Mouse (Mus musculus) embryonic facial prominence, embryonic 10.5 days (tissue): ENCODE data around the gene Ccl27a. TPM values are rescaled to one million over a fixed set of nuclear protein-coding genes. Genes with fewer than 3 reads are reported as not detected.
A peak's percentile ranks its signal among the peaks of the same experiment; 100 is the strongest.
"Not testable (repeated sequence)": the region's sequence is repeated elsewhere in the genome, so short reads cannot be mapped to it uniquely, and the experiment has no call there.

Source experiments
- DNase-seq: peaks from one replicate; pipeline ENCODE4 v3.0.0-alpha.2; 2017; ENCODE audit warnings: low spot score
- H3K27ac ChIP-seq: fragments of 300-500 bp; sonication (generic); replicated peaks from 2 replicates; pipeline ENCODE4 v1.5.1; 2016; ENCODE audit warnings: mild to moderate bottlenecking
- H3K27me3 ChIP-seq: fragments of 300-500 bp; sonication (generic); replicated peaks from 2 replicates; pipeline ENCODE4 v1.6.1; 2016; ENCODE audit warnings: low read depth, mild to moderate bottlenecking; ENCODE audit not compliant: poor library complexity, severe bottlenecking
- H3K36me3 ChIP-seq: fragments of 300-500 bp; sonication (generic); replicated peaks from 2 replicates; pipeline ENCODE4 v1.6.1; 2016; ENCODE audit warnings: mild to moderate bottlenecking, moderate library complexity
- H3K4me1 ChIP-seq: fragments of 300-500 bp; sonication (generic); 2 replicates; pipeline ENCODE4 v1.6.1; 2016
- H3K4me3 ChIP-seq: fragments of 300-500 bp; sonication (generic); 2 replicates; pipeline ENCODE4 v1.5.1; 2016; ENCODE audit warnings: mild to moderate bottlenecking, moderate library complexity
- H3K9me3 ChIP-seq: fragments of 300-500 bp; sonication (generic); 2 replicates; pipeline ENCODE4 v1.6.1; 2016; ENCODE audit warnings: mild to moderate bottlenecking
- WGBS: fragments of 180-500 bp; shearing (Covaris S2); methylation state at CpG from one replicate; pipeline ENCODE4 v1.1.7; 2016; 5-methylcytosine and 5-hydroxymethylcytosine counted together
- polyA plus RNA-seq: library from polyadenylated mRNA; unstranded; fragments of >200 nt; fragmentation: Nextera tagmentation; extraction: Ambion mirVana; gene quantifications from 2 replicates; pipeline ENCODE4 v1.2.1, GENCODE M21; 2016

Gene Ccl27a
- polyA plus RNA-seq: 41.4 and 43.2 TPM in 2 replicates

DNA sequence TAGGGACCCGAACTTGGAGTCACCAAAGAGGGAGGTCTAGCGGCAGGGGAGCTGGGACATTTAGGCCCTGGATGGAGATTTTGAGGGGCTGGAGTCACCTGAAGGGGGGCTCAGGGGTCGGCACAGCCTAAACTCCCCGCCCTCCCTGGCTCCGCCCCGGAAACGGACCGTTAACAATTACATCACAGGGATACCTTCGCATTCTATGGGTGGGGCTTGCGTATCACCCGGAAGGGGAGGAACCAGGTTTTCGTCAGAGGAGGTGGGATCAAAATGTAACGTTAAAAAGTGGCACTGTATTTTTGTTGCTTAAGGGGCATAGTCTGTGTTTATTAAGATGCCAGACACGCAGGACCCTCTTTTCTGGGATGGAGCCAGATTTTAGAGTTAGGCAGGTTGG is at the start of gene Ccl27a:
Gene Ccl27a, minus strand, starts transcription at position 246 of the 400 bp plus-strand sequence.
- H3K27ac ChIP-seq: peak within 1 kb of the TSS; percentile 75

DNA sequence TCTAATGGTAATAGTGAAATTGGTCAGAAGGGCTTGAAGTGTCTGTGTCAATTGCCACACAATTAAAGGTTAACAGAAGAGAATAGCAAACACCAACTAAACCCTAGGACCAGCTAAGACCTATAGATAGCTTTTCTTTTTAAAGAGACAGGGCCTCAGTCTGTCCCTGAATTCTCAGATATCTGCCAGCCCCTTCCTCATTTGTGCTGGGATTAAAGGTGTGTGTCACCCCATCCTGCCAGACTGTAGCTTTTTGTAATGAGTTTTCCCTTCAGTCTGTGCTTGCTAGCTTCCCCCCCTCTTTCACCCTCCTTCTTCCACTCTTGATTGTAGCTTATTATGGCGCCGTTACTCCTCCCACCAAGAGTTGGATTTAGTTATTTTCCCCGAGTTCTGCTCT is 9.2 kb upstream of the Ccl27a start:
- H3K27me3 ChIP-seq, H3K9me3 ChIP-seq, DNase-seq, H3K4me3 ChIP-seq, H3K36me3 ChIP-seq, H3K27ac ChIP-seq: not testable (repeated sequence)
- 32% methylated on average over 3 of the region's 3 CpGs for WGBS
- peaks cover 13% of the 10 kb centered on the region for H3K4me1 ChIP-seq

More for the DNA sequence above, at the start of gene Ccl27a:
- WGBS: under 1% methylated on average over 12 of the region's 14 CpGs
- peak; percentile 89 for DNase-seq
- not testable (repeated sequence) for H3K36me3 ChIP-seq, H3K27me3 ChIP-seq, H3K9me3 ChIP-seq, H3K4me1 ChIP-seq
- peak within 1 kb of the TSS; percentile 57 for H3K4me3 ChIP-seq

DNA sequence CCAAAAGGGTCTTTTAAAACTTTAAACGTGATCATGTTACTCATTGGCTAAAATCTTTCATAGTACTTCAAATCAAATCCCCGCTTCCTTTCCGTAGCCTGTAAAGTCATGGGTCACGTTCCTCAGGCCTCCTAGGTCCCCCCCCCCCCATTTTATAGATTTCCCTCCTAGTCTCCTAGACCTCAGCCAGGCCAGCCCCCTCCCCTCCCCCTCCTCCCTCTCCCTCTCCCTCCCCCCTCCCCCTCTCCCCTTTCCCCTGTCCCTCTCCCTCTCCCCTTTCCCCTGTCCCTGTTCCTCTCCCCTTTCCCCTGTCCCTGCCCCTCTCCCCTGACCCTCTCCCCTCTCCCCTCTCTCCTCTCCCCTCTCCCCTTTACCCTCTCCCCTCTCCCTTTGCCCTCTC is 8.7 kb upstream of the Ccl27a start:
- H3K27ac ChIP-seq, DNase-seq, H3K36me3 ChIP-seq, H3K4me3 ChIP-seq, H3K9me3 ChIP-seq, H3K27me3 ChIP-seq: not testable (repeated sequence)
- 8% methylated on average over 4 of the region's 4 CpGs for WGBS
- peaks cover 13% of the 10 kb centered on the region for H3K4me1 ChIP-seq

DNA sequence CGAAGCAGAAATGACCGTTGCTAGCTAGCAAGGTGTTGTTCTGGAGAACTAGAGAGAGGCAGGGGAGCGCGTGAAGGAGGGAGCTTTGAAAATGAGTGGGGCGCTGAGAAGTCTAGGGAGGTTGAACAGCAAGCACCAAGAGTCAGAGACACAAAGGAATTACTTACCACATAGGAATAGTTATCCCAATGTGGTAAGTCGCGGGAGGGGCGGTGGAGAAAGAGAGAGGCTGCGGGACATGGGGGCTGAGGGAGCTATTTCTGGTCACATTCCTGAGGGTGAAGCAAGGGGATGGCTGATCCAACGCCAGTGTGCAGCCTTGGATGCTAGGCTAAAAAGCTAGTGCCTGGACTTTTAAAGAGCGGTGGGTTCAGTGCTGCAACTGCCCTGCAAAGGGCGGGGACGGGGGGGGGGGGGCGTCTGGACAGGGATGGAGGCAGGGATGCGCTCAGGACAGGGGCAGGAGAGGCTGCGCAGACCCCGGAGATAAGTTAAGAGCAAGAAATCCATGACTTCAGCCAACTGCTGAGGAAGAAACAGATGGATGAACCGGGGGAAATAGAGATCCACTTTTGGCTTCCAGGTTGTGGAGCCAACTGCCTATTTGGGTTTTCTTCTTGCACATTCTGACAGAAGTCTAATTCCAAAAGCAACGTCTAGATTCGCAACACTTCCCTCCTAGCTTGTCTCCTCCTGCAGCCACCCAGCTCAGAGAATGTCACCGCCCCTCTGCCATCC is 7.9 kb upstream of the Ccl27a start:
- not testable (repeated sequence) for H3K27me3 ChIP-seq, H3K27ac ChIP-seq, H3K36me3 ChIP-seq, H3K9me3 ChIP-seq
- WGBS: 9% methylated on average over 20 of the region's 21 CpGs
- Histone ChIP-seq H3K4me3 (peak overlapping the region; percentile 13; the same call in 1 of the 2 replicates), H3K4me1 (peaks cover 13% of the 10 kb centered on the region)
- peak; percentile 10 for DNase-seq

DNA sequence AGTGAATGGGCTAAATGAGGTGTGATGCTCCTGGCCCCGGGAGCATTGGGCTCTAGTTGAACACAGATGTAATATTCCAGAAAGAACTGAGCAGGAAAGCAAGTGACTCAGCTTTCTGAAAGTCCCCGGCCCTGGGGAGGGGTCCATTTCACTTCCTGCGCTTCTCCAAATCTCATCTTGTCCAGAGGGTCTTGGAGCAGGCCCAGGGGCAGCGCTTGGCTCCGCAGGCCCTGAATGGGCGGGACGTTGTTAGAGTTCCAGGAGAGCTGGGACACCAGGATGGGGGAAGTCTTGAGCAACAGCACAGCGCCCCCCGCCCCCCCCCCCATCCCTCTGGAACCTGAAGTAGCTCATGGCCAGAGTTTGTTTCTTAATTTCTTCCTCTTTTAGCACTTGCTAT is 7.2 kb upstream of the Ccl27a start:
- H3K27ac ChIP-seq, H3K4me3 ChIP-seq, H3K36me3 ChIP-seq, H3K27me3 ChIP-seq, H3K9me3 ChIP-seq: not testable (repeated sequence)
- DNase-seq: peak; percentile 8
- H3K4me1 ChIP-seq: peaks cover 13% of the 10 kb centered on the region
- 17% methylated on average over 9 of the region's 9 CpGs for WGBS

DNA sequence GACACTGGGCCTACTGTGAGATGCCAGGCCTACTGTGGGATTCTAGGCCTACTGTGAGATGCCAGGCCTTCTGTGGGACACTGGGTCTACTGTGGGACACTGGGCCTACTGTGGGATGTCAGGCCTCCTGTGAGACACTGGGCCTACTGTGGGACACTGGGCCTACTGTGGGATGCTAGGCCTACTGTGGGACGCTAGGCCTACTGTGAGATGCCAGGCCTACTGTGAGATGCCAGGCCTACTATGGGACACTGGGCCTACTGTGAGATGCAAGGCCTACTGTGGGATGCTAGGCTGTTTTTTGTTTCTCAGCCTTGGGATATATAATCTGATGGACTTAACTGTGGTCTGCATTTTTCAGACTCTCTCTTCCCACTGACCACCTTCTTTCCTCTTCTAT is 1.8 kb upstream of the Ccl27a start:
- H3K9me3 ChIP-seq: not testable (repeated sequence)
- WGBS: 69% methylated on average over 1 of the region's 1 CpGs

DNA sequence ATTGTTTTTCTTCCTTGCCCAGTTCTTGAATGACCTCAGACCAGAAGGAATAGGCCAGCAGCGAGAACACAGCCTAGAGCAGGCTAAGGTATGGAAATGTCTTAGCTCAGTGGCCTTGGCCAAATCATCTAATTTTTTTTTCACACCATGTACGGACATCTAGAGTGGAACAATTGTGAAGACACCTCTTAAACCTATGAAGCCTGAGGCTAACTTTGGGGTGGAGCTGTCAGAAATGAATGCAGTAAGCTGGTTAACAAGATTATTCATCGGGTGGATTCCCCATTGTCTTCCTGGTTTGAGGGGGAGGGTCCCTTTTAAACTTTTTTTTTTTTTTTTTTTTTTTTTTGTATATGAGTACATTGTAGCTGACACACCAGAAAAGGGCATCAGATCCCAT is 459 bp upstream of the Ccl27a start:
- H3K27me3 ChIP-seq, H3K36me3 ChIP-seq, H3K9me3 ChIP-seq, DNase-seq, H3K4me1 ChIP-seq, H3K27ac ChIP-seq: not testable (repeated sequence)
- 62% methylated on average over 3 of the region's 3 CpGs for WGBS
- peak overlapping the region; percentile 49 for H3K4me3 ChIP-seq

More for the DNA sequence above, 1.8 kb upstream of the Ccl27a start:
- DNase-seq, H3K36me3 ChIP-seq, H3K27ac ChIP-seq, H3K4me3 ChIP-seq, H3K4me1 ChIP-seq, H3K27me3 ChIP-seq: not testable (repeated sequence)

DNA sequence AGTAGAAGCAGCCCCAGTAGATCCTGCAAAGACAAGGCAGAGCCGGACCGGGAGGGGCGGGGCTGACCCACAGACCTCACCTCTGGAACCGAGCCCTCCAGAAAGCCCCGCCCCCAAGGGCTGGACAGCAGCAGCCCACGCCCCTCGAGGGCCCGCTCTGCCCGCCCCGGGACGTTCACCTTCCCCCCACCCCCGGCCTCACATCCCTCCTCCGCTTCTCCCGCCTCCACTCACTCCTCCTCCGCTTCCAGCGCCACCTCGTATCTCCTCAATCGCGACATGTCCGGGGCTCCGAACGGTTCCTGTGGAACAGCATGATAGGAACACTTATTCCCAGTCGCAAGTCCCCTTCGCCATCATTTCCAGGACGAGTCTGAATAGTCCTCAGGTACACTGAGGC is 545 bp downstream of the Ccl27a start:
- H3K27ac ChIP-seq: peak overlapping the region; percentile 75
- not testable (repeated sequence) for H3K36me3 ChIP-seq, H3K27me3 ChIP-seq, H3K9me3 ChIP-seq, H3K4me1 ChIP-seq
- WGBS: 1% methylated on average over 24 of the region's 25 CpGs
- DNase-seq: peak; percentile 84
- H3K4me3 ChIP-seq: peak overlapping the region; percentile 57

DNA sequence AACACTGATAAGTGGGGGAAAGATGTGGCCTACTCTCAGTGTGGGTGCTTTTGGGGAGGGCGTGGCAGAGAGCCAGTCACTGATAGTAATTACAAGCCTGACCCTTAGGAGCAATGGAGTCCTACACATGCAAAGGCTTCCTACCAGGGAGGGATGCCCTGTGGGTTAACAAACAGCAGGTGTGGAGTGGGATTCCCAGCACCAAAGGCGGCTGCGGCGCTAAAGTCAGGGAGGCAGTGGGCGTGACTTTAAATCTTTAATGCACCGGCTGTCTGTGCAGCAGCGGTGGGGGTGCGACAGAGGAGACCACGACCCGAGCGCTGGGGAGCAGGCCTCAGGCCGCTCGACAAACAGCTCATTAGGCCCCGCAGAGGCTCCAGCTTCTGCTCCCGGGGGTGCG is 1.1 kb downstream of the Ccl27a start:
- H3K4me3 ChIP-seq: peak overlapping the region; percentile 48
- peak; percentile 43 for DNase-seq
- WGBS: 4% methylated on average over 10 of the region's 16 CpGs
- not testable (repeated sequence) for H3K9me3 ChIP-seq, H3K27ac ChIP-seq, H3K4me1 ChIP-seq, H3K27me3 ChIP-seq
- peaks cover 10% of the 10 kb centered on the region for H3K36me3 ChIP-seq

DNA sequence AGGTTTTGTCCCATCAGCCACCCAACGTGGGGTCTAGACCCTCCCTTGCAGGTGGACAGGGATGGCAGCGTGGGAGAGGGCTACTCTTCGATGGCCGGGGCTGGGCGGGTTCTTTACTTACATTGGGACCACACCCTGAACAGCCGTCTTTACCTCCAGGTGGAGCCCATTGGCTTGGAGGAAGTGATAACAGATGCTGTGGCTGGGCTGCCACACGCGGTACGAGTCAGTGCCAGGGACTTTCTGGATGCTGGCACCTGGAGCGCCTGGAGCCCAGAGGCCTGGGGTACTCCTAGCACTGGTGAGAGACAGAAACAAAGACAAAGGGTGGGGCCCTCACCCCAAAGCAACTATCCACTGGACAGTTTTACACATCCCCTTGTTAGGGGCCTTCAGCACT is 6.7 kb downstream of the Ccl27a start:
- Histone ChIP-seq H3K4me1 (peaks cover 13% of the 10 kb centered on the region), H3K36me3 (peaks cover 32% of the 10 kb centered on the region)
- not testable (repeated sequence) for H3K27ac ChIP-seq, DNase-seq, H3K9me3 ChIP-seq, H3K27me3 ChIP-seq, H3K4me3 ChIP-seq
- WGBS: 85% methylated on average over 10 of the region's 10 CpGs

DNA sequence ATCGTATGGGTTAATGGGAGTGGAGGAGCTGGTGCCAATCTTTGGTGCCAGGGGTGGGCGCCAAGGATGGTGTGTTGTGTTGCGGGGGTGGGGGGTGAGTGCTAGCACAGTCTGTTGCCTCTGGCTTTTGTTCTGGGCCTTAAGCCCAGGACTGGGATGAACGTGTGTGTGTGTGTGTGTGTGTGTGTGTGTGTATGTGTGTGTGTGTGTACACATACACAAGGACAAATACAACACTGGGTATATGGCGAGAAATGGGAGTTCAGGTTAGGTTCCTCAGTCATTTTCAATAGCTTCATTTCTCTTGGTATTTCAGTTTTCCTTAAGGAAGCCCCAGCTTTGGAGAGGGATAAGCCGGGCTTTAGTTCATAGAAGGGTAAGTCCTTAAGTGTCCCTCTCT is 10.9 kb downstream of the Ccl27a start:
- H3K4me3 ChIP-seq: peak overlapping the region; percentile 65
- 75% methylated on average over 4 of the region's 6 CpGs for WGBS
- H3K4me1 ChIP-seq: peaks cover 44% of the 10 kb centered on the region
- not testable (repeated sequence) for DNase-seq, H3K27me3 ChIP-seq, H3K9me3 ChIP-seq
- peak overlapping the region; percentile 89 for H3K27ac ChIP-seq
- H3K36me3 ChIP-seq: peaks cover 32% of the 10 kb centered on the region

DNA sequence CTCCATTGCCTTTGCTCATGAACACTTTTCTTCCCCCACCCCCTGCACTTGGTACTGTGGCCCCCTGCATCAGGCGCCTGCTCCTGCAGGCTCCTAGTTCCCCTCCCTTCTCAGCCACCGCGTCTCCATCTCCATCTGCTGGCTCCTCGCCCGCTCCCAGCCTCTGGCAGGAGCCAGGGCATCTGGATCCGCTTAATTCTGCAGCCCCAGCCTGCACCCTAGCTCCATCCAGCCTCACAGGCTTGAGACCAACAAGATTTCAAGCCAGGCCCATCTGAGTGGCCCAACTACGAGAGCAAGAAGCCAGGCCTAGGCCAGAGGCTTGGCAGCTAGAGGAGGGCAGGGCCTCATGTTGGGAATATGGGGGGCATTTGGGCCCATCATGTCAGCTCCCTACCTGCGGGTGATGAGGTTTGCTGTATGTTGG is 11.3 kb downstream of the Ccl27a start:
- Histone ChIP-seq H3K4me1 (peaks cover 44% of the 10 kb centered on the region), H3K4me3 (peak overlapping the region; percentile 65), H3K36me3 (peaks cover 32% of the 10 kb centered on the region), H3K27ac (peak overlapping the region; percentile 89)
- H3K9me3 ChIP-seq, H3K27me3 ChIP-seq: not testable (repeated sequence)
- 25% methylated on average over 8 of the region's 8 CpGs for WGBS
- DNase-seq: peak; percentile 80

DNA sequence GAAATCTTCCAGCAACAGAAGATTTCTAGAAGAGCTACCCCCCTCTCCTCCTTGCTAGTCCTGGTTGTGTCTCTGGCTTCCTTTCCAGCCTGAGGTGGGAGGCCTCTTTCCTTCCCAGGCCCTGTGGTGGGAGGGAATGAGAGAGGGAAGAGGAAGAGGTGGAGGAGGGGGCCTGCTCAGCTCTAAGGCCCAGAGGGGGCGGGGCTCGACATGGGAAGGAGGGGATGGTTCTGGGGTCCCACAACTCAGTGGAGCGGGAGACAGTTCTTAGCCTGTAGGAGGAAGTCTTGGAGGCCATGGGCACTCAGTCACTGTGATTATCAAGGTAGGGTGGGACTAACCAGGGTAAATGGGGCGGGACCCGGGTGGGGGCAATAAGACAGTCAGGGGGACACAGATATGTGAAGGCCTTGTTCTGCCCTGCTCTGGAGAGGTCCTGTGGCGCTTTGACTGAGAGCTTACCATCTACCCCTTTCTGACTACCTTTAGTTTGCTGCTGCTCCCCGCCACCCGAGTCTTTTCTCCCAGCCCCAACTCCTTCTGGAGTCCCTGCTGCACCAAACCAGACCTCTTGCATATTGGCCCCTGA is 11.9 kb downstream of the Ccl27a start:
- 30% methylated on average over 8 of the region's 8 CpGs for WGBS
- peak overlapping the region; percentile 65 for H3K4me3 ChIP-seq
- H3K9me3 ChIP-seq: no peaks in the 10 kb centered on the region
- peaks cover 32% of the 10 kb centered on the region for H3K36me3 ChIP-seq
- peak; percentile 85 for DNase-seq
- peak overlapping the region; percentile 89 for H3K27ac ChIP-seq
- H3K27me3 ChIP-seq: no peaks in the 10 kb centered on the region
- H3K4me1 ChIP-seq: peaks cover 44% of the 10 kb centered on the region
